Mouse (Mus musculus) liver, embryonic 14.5 days (tissue): ENCODE data around the gene Dao. TPM values are rescaled to one million over a fixed set of nuclear protein-coding genes. Genes with fewer than 3 reads are reported as not detected.
A peak's percentile ranks its signal among the peaks of the same experiment; 100 is the strongest.

Experiments
- ATAC-seq: fragments of 200-750 bp; cut with Nextera tagmentation; 2 replicates; pipeline ENCODE4 v1.8.0; 2017; ENCODE audit warnings: moderate number of reproducible peaks, mild to moderate bottlenecking, moderate library complexity; ENCODE audit not compliant: insufficient read depth
- DNase-seq, 3 experiments: peaks; one replicate each; pipeline ENCODE4 v3.0.0-alpha.2; 2012 to 2013; ENCODE audit warnings: low read depth in 3 of 3, low spot score in 3 of 3
- H3K27ac ChIP-seq: fragments of 300-500 bp; sonication (generic); 2 replicates; pipeline ENCODE4 v1.5.1; 2014; ENCODE audit warnings: moderate library complexity, mild to moderate bottlenecking, control low read depth, inconsistent platforms
- H3K27me3 ChIP-seq: fragments of 300-500 bp; sonication (generic); 2 replicates; pipeline ENCODE4 v1.6.1; 2014; ENCODE audit warnings: mild to moderate bottlenecking, low read length, moderate library complexity; ENCODE audit not compliant: control insufficient read depth, insufficient read depth
- H3K36me3 ChIP-seq: fragments of 300-500 bp; sonication (generic); replicated peaks from 2 replicates; pipeline ENCODE4 v1.6.1; 2014; ENCODE audit warnings: low read depth; ENCODE audit not compliant: control insufficient read depth, insufficient read depth
- H3K4me1 ChIP-seq, 2 experiments: fragments of 200-500 bp in 1 of 2; fragments of 300-500 bp in 1 of 2; sonication (generic) in 1 of 2; replicated peaks; 2 replicates each; pipeline ENCODE4 v1.6.1; 2012 to 2014; ENCODE audit warnings: antibody characterized with exemption in 1 of 2, inconsistent platforms in 1 of 2, low read length in 1 of 2; ENCODE audit not compliant: control insufficient read depth in 2 of 2, insufficient read depth in 2 of 2
- H3K4me2 ChIP-seq: fragments of 300-500 bp; sonication (generic); 2 replicates; pipeline ENCODE4 v1.6.1; 2014; ENCODE audit warnings: low read depth, mild to moderate bottlenecking, control low read depth, moderate library complexity
- H3K4me3 ChIP-seq, 2 experiments: fragments of 200-500 bp in 1 of 2; fragments of 300-500 bp in 1 of 2; sonication (generic) in 1 of 2; 2 replicates each; pipeline ENCODE4 v1.5.1; 2012 to 2014; ENCODE audit warnings: low read depth in 2 of 2, low read length in 2 of 2, mild to moderate bottlenecking in 2 of 2, control low read depth in 1 of 2, inconsistent platforms in 1 of 2, moderate library complexity in 1 of 2; ENCODE audit not compliant: insufficient read depth in 1 of 2
- H3K9ac ChIP-seq: fragments of 300-500 bp; sonication (generic); replicated peaks from 2 replicates; pipeline ENCODE4 v1.6.1; 2014; ENCODE audit warnings: mild to moderate bottlenecking, control low read depth, moderate library complexity
- H3K9me3 ChIP-seq: fragments of 300-500 bp; sonication (generic); 2 replicates; pipeline ENCODE4 v1.6.1; 2016; ENCODE audit warnings: low read length, mixed read lengths; ENCODE audit not compliant: control insufficient read depth
- CTCF ChIP-seq: IDR thresholded peaks from 2 replicates; pipeline ENCODE4 v1.5.1; 2016; ENCODE audit warnings: antibody characterized with exemption, low read depth, control low read depth
- EP300 ChIP-seq: IDR thresholded peaks from 2 replicates; pipeline ENCODE4 v1.6.1; 2016; ENCODE audit warnings: antibody characterized with exemption, low read depth
- WGBS: fragments of 180-500 bp; shearing (Covaris S2); extraction: QIAGEN DNeasy Blood & Tissue Kit; methylation state at CpG from one replicate; pipeline ENCODE4 v1.1.7; 2014; ENCODE audit not compliant: insufficient replicate concordance; 5-methylcytosine and 5-hydroxymethylcytosine counted together
- polyA plus RNA-seq, 2 experiments: library from polyadenylated mRNA; depleted of rRNA in 1 of 2; stranded (reverse) in 1 of 2; unstranded in 1 of 2; fragments of >200 nt; fragmentation: Nextera tagmentation in 1 of 2; extraction: Ambion mirVana in 1 of 2; gene quantifications; 2 replicates each; pipeline versions ENCODE4 v1.2.1 to v1.2.3; 2012 to 2014

Gene Dao
- polyA plus RNA-seq, 2 experiments = not detected

GRCm38 (mm10) chr5:114047182-114047581, 43.7 kb downstream of the Dao start:
- TF ChIP-seq CTCF (no peak), EP300 (no peak)
- H3K27ac ChIP-seq = no peak overlapping the region
- no peaks in the 10 kb centered on the region for H3K27me3 ChIP-seq
- H3K9ac ChIP-seq = no peak overlapping the region
- ATAC-seq = no peak
- no peak for DNase-seq
- 36% methylated on average over 5 of the region's 5 CpGs for WGBS
- H3K36me3 ChIP-seq = no peaks in the 10 kb centered on the region
- no peak overlapping the region for H3K4me2 ChIP-seq
- H3K9me3 ChIP-seq = no peaks in the 10 kb centered on the region
- no peaks in the 10 kb centered on the region for H3K4me1 ChIP-seq
- H3K4me3 ChIP-seq = no peak overlapping the region

GRCm38 (mm10) chr5:114048731-114049308, 45.3 kb downstream of the Dao start:
- Histone ChIP-seq H3K4me2 (no peak overlapping the region), H3K4me1 (no peaks in the 10 kb centered on the region), H3K9ac (no peak overlapping the region), H3K9me3 (no peaks in the 10 kb centered on the region), H3K27me3 (no peaks in the 10 kb centered on the region), H3K36me3 (no peaks in the 10 kb centered on the region), H3K27ac (no peak overlapping the region), H3K4me3 (no peak overlapping the region)
- WGBS = 44% methylated on average over 12 of the region's 12 CpGs
- ATAC-seq (no peak), DNase-seq (no peak)
- no peak for TF ChIP-seq EP300
- TF ChIP-seq CTCF = 0 out of 2 replicates have a peak, but pooled peaks have one; percentile 7

GRCm38 (mm10) chr5:114052246-114052761, 48.8 kb downstream of the Dao start:
- TF ChIP-seq CTCF (peak; percentile 95), EP300 (no peak)
- H3K36me3 ChIP-seq = no peaks in the 10 kb centered on the region
- no peak overlapping the region for H3K4me3 ChIP-seq
- H3K4me2 ChIP-seq = no peak overlapping the region
- DNase-seq (peak in 2 of 3 experiments; percentile 16 to 20), ATAC-seq (no peak)
- no peak overlapping the region for H3K9ac ChIP-seq
- no peaks in the 10 kb centered on the region for H3K27me3 ChIP-seq
- no peaks in the 10 kb centered on the region for H3K9me3 ChIP-seq
- no peak overlapping the region for H3K27ac ChIP-seq
- no peaks in the 10 kb centered on the region for H3K4me1 ChIP-seq
- WGBS = 26% methylated on average over 9 of the region's 9 CpGs

- Histone ChIP-seq H3K9me3 (no peaks in the 10 kb centered on the region), H3K4me2 (no peak overlapping the region), H3K36me3 (no peaks in the 10 kb centered on the region), H3K9ac (no peak overlapping the region), H3K27ac (no peak overlapping the region), H3K27me3 (no peaks in the 10 kb centered on the region), H3K4me3 (no peak overlapping the region), H3K4me1 (no peaks in the 10 kb centered on the region)
- TF ChIP-seq CTCF = no peak
- no peak for TF ChIP-seq EP300
- no peak for ATAC-seq
- WGBS = 57% methylated on average over 9 of the region's 9 CpGs
- DNase-seq = no peak
Observed at GRCm38 (mm10) chr5:114057129-114057731, 53.7 kb downstream of the Dao start.

- no peak overlapping the region for H3K4me2 ChIP-seq
- no peak for ATAC-seq
- no peaks in the 10 kb centered on the region for H3K4me1 ChIP-seq
- no peak overlapping the region for H3K9ac ChIP-seq
- no peaks in the 10 kb centered on the region for H3K9me3 ChIP-seq
- H3K36me3 ChIP-seq = no peaks in the 10 kb centered on the region
- TF ChIP-seq EP300 = no peak
- no peak for TF ChIP-seq CTCF
- DNase-seq = no peak
- H3K27ac ChIP-seq = no peak overlapping the region
- WGBS = 19% methylated on average over 7 of the region's 7 CpGs
- no peak overlapping the region for H3K4me3 ChIP-seq
- H3K27me3 ChIP-seq = no peaks in the 10 kb centered on the region
Observed at GRCm38 (mm10) chr5:114061675-114062074, 58.2 kb downstream of the Dao start.
